Mouse (Mus musculus): ENCODE results near the gene Acoxl. TPM values are rescaled to one million over a fixed set of nuclear protein-coding genes. Genes with fewer than 3 reads are reported as not detected.
"Not testable (repeated sequence)": the region's sequence is repeated elsewhere in the genome, so short reads cannot be mapped to it uniquely, and the experiment has no call there.

The Acoxl gene
- polyA plus RNA-seq, 1 experiment = not detected

GRCm38 (mm10) chr2:128094196-128094595, 255.5 kb downstream of the Acoxl start:
- peaks cover 14% of the 10 kb centered on the region for H3K27me3 ChIP-seq (replicated peaks)
- peaks cover 29% of the 10 kb centered on the region for H3K4me1 ChIP-seq
- 0 out of 2 replicates have a peak, but pooled peaks cover 5% of the 10 kb centered on the region for H3K9me3 ChIP-seq
- TF ChIP-seq FLI1 (IDR thresholded peaks at IDR 0.05; ENCODE audit: low read length) = no peak
- no peak for TF ChIP-seq GATA1 (IDR thresholded peaks at IDR 0.05; ENCODE audit: borderline replicate concordance, low read length)
- H3K4me3 ChIP-seq (replicated peaks) = no peak overlapping the region
- H3K36me3 ChIP-seq (replicated peaks; ENCODE audit: low read length) = no peaks in the 10 kb centered on the region

- H3K27me3 ChIP-seq (replicated peaks) = peaks cover 16% of the 10 kb centered on the region
- peaks cover 29% of the 10 kb centered on the region for H3K4me1 ChIP-seq
- TF ChIP-seq GATA1 (IDR thresholded peaks at IDR 0.05; ENCODE audit: borderline replicate concordance, low read length) = no peak
- no peak for TF ChIP-seq FLI1 (IDR thresholded peaks at IDR 0.05; ENCODE audit: low read length)
Measured at GRCm38 (mm10) chr2:128094602-128095001, 255.9 kb downstream of the Acoxl start.

GRCm38 (mm10) chr2:128095270-128095669, 256.6 kb downstream of the Acoxl start:
- H3K9me3 ChIP-seq = 0 out of 2 replicates have a peak, but pooled peaks cover 5% of the 10 kb centered on the region
- H3K27me3 ChIP-seq (replicated peaks) = peaks cover 16% of the 10 kb centered on the region
- TF ChIP-seq FLI1 (IDR thresholded peaks at IDR 0.05; ENCODE audit: low read length) (no peak), GATA1 (IDR thresholded peaks at IDR 0.05; ENCODE audit: borderline replicate concordance, low read length) (no peak)
- no peaks in the 10 kb centered on the region for H3K36me3 ChIP-seq (replicated peaks; ENCODE audit: low read length)
- peaks cover 29% of the 10 kb centered on the region for H3K4me1 ChIP-seq
- H3K4me3 ChIP-seq (replicated peaks) = no peak overlapping the region

More at GRCm38 (mm10) chr2:128094602-128095001, 255.9 kb downstream of the Acoxl start:
- 0 out of 2 replicates have a peak, but pooled peaks cover 5% of the 10 kb centered on the region for H3K9me3 ChIP-seq
- no peak overlapping the region for H3K4me3 ChIP-seq (replicated peaks)
- no peaks in the 10 kb centered on the region for H3K36me3 ChIP-seq (replicated peaks; ENCODE audit: low read length)

GRCm38 (mm10) chr2:128096070-128096469, 257.4 kb downstream of the Acoxl start:
- H3K4me1 ChIP-seq = peaks cover 22% of the 10 kb centered on the region
- no peak for TF ChIP-seq FLI1 (IDR thresholded peaks at IDR 0.05; ENCODE audit: low read length)
- no peak for TF ChIP-seq GATA1 (IDR thresholded peaks at IDR 0.05; ENCODE audit: borderline replicate concordance, low read length)

GRCm38 (mm10) chr2:128098118-128098517, 259.4 kb downstream of the Acoxl start:
- not testable (repeated sequence) for H3K9me3 ChIP-seq, H3K4me1 ChIP-seq

More at GRCm38 (mm10) chr2:128096070-128096469, 257.4 kb downstream of the Acoxl start:
- Histone ChIP-seq H3K27me3 (replicated peaks) (peaks cover 15% of the 10 kb centered on the region), H3K9me3 (0 out of 2 replicates have a peak, but pooled peaks cover 5% of the 10 kb centered on the region), H3K4me3 (replicated peaks) (no peak overlapping the region), H3K36me3 (replicated peaks; ENCODE audit: low read length) (no peaks in the 10 kb centered on the region)

GRCm38 (mm10) chr2:128102086-128102485, 263.4 kb downstream of the Acoxl start:
- TF ChIP-seq FLI1 (IDR thresholded peaks at IDR 0.05; ENCODE audit: low read length) = no peak
- TF ChIP-seq GATA1 (IDR thresholded peaks at IDR 0.05; ENCODE audit: borderline replicate concordance, low read length) = no peak
- no peaks in the 10 kb centered on the region for H3K36me3 ChIP-seq (replicated peaks; ENCODE audit: low read length)
- no peak overlapping the region for H3K4me3 ChIP-seq (replicated peaks)
- H3K4me1 ChIP-seq = no peaks in the 10 kb centered on the region
- H3K27me3 ChIP-seq (replicated peaks) = peaks cover 20% of the 10 kb centered on the region
- H3K9me3 ChIP-seq = 0 out of 2 replicates have a peak, but pooled peaks cover 3% of the 10 kb centered on the region

More at GRCm38 (mm10) chr2:128098118-128098517, 259.4 kb downstream of the Acoxl start:
- H3K4me3 ChIP-seq (replicated peaks); H3K27me3 ChIP-seq (replicated peaks); H3K36me3 ChIP-seq (replicated peaks; ENCODE audit: low read length): not testable (repeated sequence)

- H3K9me3 ChIP-seq = peaks cover 3% of the 10 kb centered on the region; the same call in 1 of the 2 replicates
- no peak for TF ChIP-seq FLI1 (IDR thresholded peaks at IDR 0.05; ENCODE audit: low read length)
- no peak for TF ChIP-seq GATA1 (IDR thresholded peaks at IDR 0.05; ENCODE audit: borderline replicate concordance, low read length)
- peaks cover 20% of the 10 kb centered on the region for H3K27me3 ChIP-seq (replicated peaks)
- no peaks in the 10 kb centered on the region for H3K4me1 ChIP-seq
- no peaks in the 10 kb centered on the region for H3K36me3 ChIP-seq (replicated peaks; ENCODE audit: low read length)
- no peak overlapping the region for H3K4me3 ChIP-seq (replicated peaks)
Measured at GRCm38 (mm10) chr2:128104815-128105214, 266.1 kb downstream of the Acoxl start.

GRCm38 (mm10) chr2:128105651-128106050, 267.0 kb downstream of the Acoxl start:
- H3K4me3 ChIP-seq (replicated peaks) = no peak overlapping the region
- H3K27me3 ChIP-seq (replicated peaks) = peaks cover 21% of the 10 kb centered on the region
- no peaks in the 10 kb centered on the region for H3K36me3 ChIP-seq (replicated peaks; ENCODE audit: low read length)
- H3K4me1 ChIP-seq = no peaks in the 10 kb centered on the region
- TF ChIP-seq FLI1 (IDR thresholded peaks at IDR 0.05; ENCODE audit: low read length) (no peak), GATA1 (IDR thresholded peaks at IDR 0.05; ENCODE audit: borderline replicate concordance, low read length) (no peak)
- H3K9me3 ChIP-seq = peaks cover 4% of the 10 kb centered on the region; the same call in 1 of the 2 replicates

GRCm38 (mm10) chr2:128111537-128111936, 272.9 kb downstream of the Acoxl start:
- H3K27me3 ChIP-seq (replicated peaks) = peaks cover 14% of the 10 kb centered on the region
- H3K4me1 ChIP-seq = no peaks in the 10 kb centered on the region
- no peak for TF ChIP-seq FLI1 (IDR thresholded peaks at IDR 0.05; ENCODE audit: low read length)
- no peak for TF ChIP-seq GATA1 (IDR thresholded peaks at IDR 0.05; ENCODE audit: borderline replicate concordance, low read length)
- peaks cover 4% of the 10 kb centered on the region; the same call in 1 of the 2 replicates for H3K9me3 ChIP-seq
- H3K36me3 ChIP-seq (replicated peaks; ENCODE audit: low read length) = no peaks in the 10 kb centered on the region
- no peak overlapping the region for H3K4me3 ChIP-seq (replicated peaks)

GRCm38 (mm10) chr2:128114621-128115020, 275.9 kb downstream of the Acoxl start:
- H3K9me3 ChIP-seq = peaks cover 3% of the 10 kb centered on the region; the same call in 1 of the 2 replicates
- no peaks in the 10 kb centered on the region for H3K4me1 ChIP-seq
- H3K27me3 ChIP-seq (replicated peaks) = peaks cover 21% of the 10 kb centered on the region
- no peak overlapping the region for H3K4me3 ChIP-seq (replicated peaks)
- TF ChIP-seq GATA1 (IDR thresholded peaks at IDR 0.05; ENCODE audit: borderline replicate concordance, low read length) (no peak), FLI1 (IDR thresholded peaks at IDR 0.05; ENCODE audit: low read length) (no peak)
- H3K36me3 ChIP-seq (replicated peaks; ENCODE audit: low read length) = no peaks in the 10 kb centered on the region

All from megakaryocyte, embryonic 14.5 days (primary cell).